Mouse (Mus musculus) stomach, embryonic 15.5 days (tissue): ENCODE measurements around the gene Cdh12. TPM values are rescaled to one million over a fixed set of nuclear protein-coding genes. Genes with fewer than 3 reads are reported as not detected.

ENCODE experiments used
- ATAC-seq: fragments of 200-750 bp; cut with Nextera tagmentation; 2 replicates; pipeline ENCODE4 v1.8.0; 2017; ENCODE audit warnings: low read depth, moderate number of reproducible peaks, moderate TSS enrichment; ENCODE audit not compliant: insufficient read depth, low FRiP score
- H3K27ac ChIP-seq: fragments of 300-500 bp; sonication (generic); 2 replicates; pipeline ENCODE4 v1.5.1; 2015; ENCODE audit warnings: mild to moderate bottlenecking, inconsistent platforms
- H3K27me3 ChIP-seq: fragments of 300-500 bp; sonication (generic); replicated peaks from 2 replicates; pipeline ENCODE4 v1.6.1; 2015; ENCODE audit warnings: inconsistent platforms
- H3K36me3 ChIP-seq: fragments of 300-500 bp; sonication (generic); 2 replicates; pipeline ENCODE4 v1.6.1; 2015; ENCODE audit warnings: inconsistent platforms
- H3K4me1 ChIP-seq: fragments of 300-500 bp; sonication (generic); 2 replicates; pipeline ENCODE4 v1.6.1; 2015; ENCODE audit warnings: inconsistent platforms
- H3K4me2 ChIP-seq: fragments of 300-500 bp; sonication (generic); 2 replicates; pipeline ENCODE4 v1.6.1; 2015; ENCODE audit warnings: mild to moderate bottlenecking, inconsistent platforms
- H3K4me3 ChIP-seq: fragments of 300-500 bp; sonication (generic); replicated peaks from 2 replicates; pipeline ENCODE4 v1.5.1; 2015; ENCODE audit warnings: inconsistent platforms
- H3K9ac ChIP-seq: fragments of 300-500 bp; sonication (generic); 2 replicates; pipeline ENCODE4 v1.6.1; 2015; ENCODE audit warnings: inconsistent platforms
- H3K9me3 ChIP-seq: fragments of 300-500 bp; sonication (generic); 2 replicates; pipeline ENCODE4 v1.6.1; 2016; ENCODE audit warnings: inconsistent platforms
- WGBS: fragments of 180-500 bp; shearing (Covaris S2); methylation state at CpG from one replicate; pipeline ENCODE4 v1.1.7; 2015; 5-methylcytosine and 5-hydroxymethylcytosine counted together
- polyA plus RNA-seq: library from polyadenylated mRNA; unstranded; fragments of >200 nt; fragmentation: Nextera tagmentation; extraction: Ambion mirVana; gene quantifications from 2 replicates; pipeline ENCODE4 v1.2.1, GENCODE M21; 2015

The Cdh12 gene
- 0.50 and 0.98 TPM in 2 replicates for polyA plus RNA-seq

DNA sequence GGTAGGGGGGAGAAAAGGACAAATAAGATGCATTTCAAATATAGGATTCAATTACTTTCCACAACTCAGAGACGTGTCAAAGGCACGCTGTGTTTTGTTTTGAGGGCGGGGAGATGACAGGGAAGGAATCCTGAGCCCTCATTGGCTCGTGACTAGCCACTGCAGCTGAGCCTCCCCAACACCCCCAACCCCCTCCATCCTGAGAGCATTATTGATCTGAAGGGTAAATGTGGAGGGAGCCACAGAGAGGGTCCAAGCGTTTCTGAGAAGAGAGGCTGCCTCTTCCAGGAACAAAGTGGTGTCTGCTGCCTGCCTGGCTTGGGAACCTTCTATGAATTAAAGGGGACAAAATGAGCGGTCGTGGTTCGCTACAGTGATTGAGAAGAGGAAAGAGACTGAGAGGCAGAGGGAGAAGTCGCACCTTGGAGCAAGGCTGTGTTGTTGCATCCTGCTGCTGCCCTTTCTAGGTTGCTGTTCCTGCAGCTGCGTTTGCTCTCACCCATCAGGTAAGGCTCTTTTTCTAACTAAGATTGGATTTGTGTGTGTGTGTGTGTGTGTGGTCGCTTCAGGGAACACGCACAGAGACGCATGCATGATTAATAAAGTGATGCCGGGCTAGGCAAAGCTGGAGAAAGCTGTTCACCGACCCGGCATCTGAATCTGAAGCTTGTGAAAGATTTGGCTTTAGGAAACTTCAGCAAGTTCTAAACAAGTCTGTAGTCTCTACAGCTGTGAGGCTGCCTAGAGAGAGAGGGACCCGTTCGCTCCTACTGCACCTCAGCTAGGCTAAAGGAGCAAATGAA lies at the start of gene Cdh12:
Gene Cdh12 (plus strand): TSS at position 405 of the 803 bp plus-strand sequence.
- 8% methylated on average over 18 of the region's 18 CpGs for WGBS
- H3K9ac ChIP-seq = no peak within 1 kb of the TSS

DNA sequence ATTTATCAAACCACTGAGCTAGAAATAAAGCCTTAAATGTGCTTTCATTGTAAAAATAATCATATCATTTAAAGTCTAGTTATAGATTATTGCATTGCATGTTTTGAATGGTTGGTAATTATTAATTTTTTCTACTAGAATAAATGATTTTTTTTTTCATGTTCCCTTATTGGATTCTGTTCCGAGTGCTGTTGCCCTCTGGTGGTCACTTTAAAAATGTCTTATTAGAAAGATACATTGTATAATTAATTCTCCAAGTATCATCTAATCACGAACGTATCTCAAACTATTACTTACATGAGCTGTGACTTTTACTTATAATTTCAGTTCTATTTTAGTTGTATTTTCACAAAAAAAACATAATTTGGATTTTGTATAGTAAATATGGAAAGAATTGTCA lies 45.5 kb upstream of the Cdh12 start:
- H3K4me1 ChIP-seq = no peaks in the 10 kb centered on the region
- WGBS = 54% methylated on average over 3 of the region's 3 CpGs

More for the DNA sequence above, at the start of gene Cdh12:
- no peaks in the 10 kb centered on the region for H3K9me3 ChIP-seq
- no peak for ATAC-seq
- peak within 1 kb of the TSS; percentile 50 for H3K4me2 ChIP-seq
- peak within 1 kb of the TSS; percentile 30 for H3K4me3 ChIP-seq
- H3K27ac ChIP-seq = no peak within 1 kb of the TSS
- H3K36me3 ChIP-seq = no peaks in the 10 kb centered on the region
- no peaks in the 10 kb centered on the region for H3K4me1 ChIP-seq
- H3K27me3 ChIP-seq = no peaks in the 10 kb centered on the region

GRCm38 (mm10) chr15:20413397-20413796 lies 35.7 kb upstream of the Cdh12 start:
- Histone ChIP-seq H3K27ac (no peak overlapping the region), H3K36me3 (no peaks in the 10 kb centered on the region), H3K4me1 (no peaks in the 10 kb centered on the region), H3K4me3 (no peak overlapping the region), H3K27me3 (no peaks in the 10 kb centered on the region), H3K9me3 (no peaks in the 10 kb centered on the region), H3K9ac (no peak overlapping the region), H3K4me2 (no peak overlapping the region)
- 86% methylated on average over 1 of the region's 1 CpGs for WGBS
- ATAC-seq = no peak

More for the DNA sequence above, 45.5 kb upstream of the Cdh12 start:
- ATAC-seq = no peak
- H3K4me3 ChIP-seq = no peak overlapping the region
- no peaks in the 10 kb centered on the region for H3K36me3 ChIP-seq
- H3K27me3 ChIP-seq = no peaks in the 10 kb centered on the region
- H3K9me3 ChIP-seq = no peaks in the 10 kb centered on the region
- no peak overlapping the region for H3K9ac ChIP-seq
- H3K27ac ChIP-seq = no peak overlapping the region
- H3K4me2 ChIP-seq = no peak overlapping the region

DNA sequence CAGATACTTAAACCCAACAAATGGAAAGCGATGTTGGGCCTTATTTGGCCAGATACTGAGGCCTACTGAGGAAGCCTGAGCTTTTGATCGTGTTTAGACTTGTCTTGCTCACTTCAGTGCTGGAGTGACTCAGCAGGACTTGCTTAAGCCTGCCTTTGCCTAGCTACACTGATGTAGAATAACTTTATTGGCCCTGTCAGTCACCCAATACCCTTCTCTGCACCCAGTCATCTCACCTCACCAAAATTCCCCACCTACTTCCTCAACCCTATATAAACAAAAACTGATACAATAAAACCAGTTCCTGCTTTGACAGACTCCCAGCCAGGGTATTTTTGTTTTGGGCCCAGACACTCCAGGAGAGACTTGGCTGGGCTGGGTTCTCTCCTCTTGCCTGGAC lies 12.7 kb upstream of the Cdh12 start:
- Histone ChIP-seq H3K36me3 (no peaks in the 10 kb centered on the region), H3K4me1 (no peaks in the 10 kb centered on the region), H3K9me3 (no peaks in the 10 kb centered on the region), H3K27me3 (no peaks in the 10 kb centered on the region), H3K9ac (no peak overlapping the region), H3K4me3 (no peak overlapping the region), H3K27ac (no peak overlapping the region), H3K4me2 (no peak overlapping the region)
- 50% methylated on average over 2 of the region's 2 CpGs for WGBS
- no peak; the same call in 1 of the 2 replicates for ATAC-seq

- WGBS = 58% methylated on average over 5 of the region's 5 CpGs
Observed at GRCm38 (mm10) chr15:20450558-20450957, 1.5 kb downstream of the Cdh12 start.

GRCm38 (mm10) chr15:20458508-20458907 lies 9.4 kb downstream of the Cdh12 start:
- H3K9ac ChIP-seq = no peak overlapping the region
- H3K27ac ChIP-seq = no peak overlapping the region
- H3K9me3 ChIP-seq = no peaks in the 10 kb centered on the region
- 68% methylated on average over 3 of the region's 3 CpGs for WGBS
- no peak overlapping the region for H3K4me2 ChIP-seq
- no peak for ATAC-seq
- H3K27me3 ChIP-seq = no peaks in the 10 kb centered on the region
- H3K4me3 ChIP-seq = no peak overlapping the region
- no peaks in the 10 kb centered on the region for H3K36me3 ChIP-seq
- H3K4me1 ChIP-seq = no peaks in the 10 kb centered on the region

More at GRCm38 (mm10) chr15:20450558-20450957, 1.5 kb downstream of the Cdh12 start:
- Histone ChIP-seq H3K27me3 (no peaks in the 10 kb centered on the region), H3K4me1 (no peaks in the 10 kb centered on the region), H3K36me3 (no peaks in the 10 kb centered on the region), H3K4me3 (no peak overlapping the region), H3K9me3 (no peaks in the 10 kb centered on the region), H3K9ac (no peak overlapping the region), H3K27ac (no peak overlapping the region), H3K4me2 (no peak overlapping the region)
- no peak for ATAC-seq

GRCm38 (mm10) chr15:20462500-20462899 lies 13.4 kb downstream of the Cdh12 start:
- whole genome bisulfite sequencing = 81% methylated on average over 3 of the region's 3 CpGs
- Histone ChIP-seq H3K27ac (no peak overlapping the region), H3K36me3 (no peaks in the 10 kb centered on the region), H3K4me2 (no peak overlapping the region), H3K4me1 (no peaks in the 10 kb centered on the region), H3K4me3 (no peak overlapping the region), H3K9ac (no peak overlapping the region), H3K9me3 (no peaks in the 10 kb centered on the region), H3K27me3 (no peaks in the 10 kb centered on the region)
- ATAC-seq = no peak

DNA sequence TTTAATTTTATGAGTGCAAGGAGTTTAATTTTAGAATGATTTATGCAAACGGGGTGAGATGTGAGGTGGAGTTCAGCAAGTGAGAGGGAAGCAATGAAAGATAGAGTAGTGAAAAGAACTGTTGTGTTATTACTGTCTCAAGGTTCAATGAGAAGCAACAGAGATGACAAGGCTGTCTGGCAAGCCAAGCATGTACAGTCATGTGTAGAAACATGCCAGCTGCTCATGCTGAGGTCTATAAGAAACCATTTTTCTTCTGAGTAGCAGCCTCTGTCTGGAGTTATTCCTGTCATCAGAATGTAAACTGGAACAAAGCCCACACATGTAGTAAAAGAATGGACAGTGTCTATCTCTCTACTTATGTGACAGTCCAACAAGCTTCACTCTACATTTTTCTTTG lies 14.5 kb downstream of the Cdh12 start:
- no peaks in the 10 kb centered on the region for H3K9me3 ChIP-seq
- H3K36me3 ChIP-seq = no peaks in the 10 kb centered on the region
- 53% methylated on average over 1 of the region's 1 CpGs for WGBS
- H3K4me1 ChIP-seq = no peaks in the 10 kb centered on the region
- no peaks in the 10 kb centered on the region for H3K27me3 ChIP-seq
- H3K4me3 ChIP-seq = no peak overlapping the region
- ATAC-seq = peak; percentile 35; the same call in 1 of the 2 replicates
- no peak overlapping the region for H3K9ac ChIP-seq
- no peak overlapping the region for H3K4me2 ChIP-seq
- no peak overlapping the region for H3K27ac ChIP-seq

DNA sequence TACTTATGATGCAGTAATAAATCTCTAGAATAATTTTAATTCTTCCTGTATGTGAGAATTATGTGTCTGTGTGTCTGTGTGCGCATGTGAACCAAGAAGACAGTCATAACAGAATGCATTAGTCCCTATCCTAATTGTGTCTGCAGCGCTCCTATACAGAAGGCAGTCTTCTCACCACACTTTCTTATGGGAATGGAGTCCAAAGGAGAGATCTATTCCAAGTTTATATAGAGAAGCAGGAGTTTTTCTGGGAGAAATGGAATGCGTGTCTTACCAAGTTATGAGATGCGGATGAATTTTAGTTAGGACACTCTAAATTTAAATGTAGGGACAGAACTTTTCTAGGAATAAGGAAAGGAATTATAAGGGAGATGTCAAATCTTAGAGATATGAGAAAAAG lies 101.9 kb downstream of the Cdh12 start:
- Histone ChIP-seq H3K9ac (no peak overlapping the region), H3K36me3 (no peaks in the 10 kb centered on the region), H3K4me2 (no peak overlapping the region), H3K27me3 (no peaks in the 10 kb centered on the region), H3K4me1 (no peaks in the 10 kb centered on the region), H3K27ac (no peak overlapping the region), H3K4me3 (no peak overlapping the region), H3K9me3 (no peaks in the 10 kb centered on the region)
- no peak for ATAC-seq
- WGBS = 89% methylated on average over 4 of the region's 4 CpGs

DNA sequence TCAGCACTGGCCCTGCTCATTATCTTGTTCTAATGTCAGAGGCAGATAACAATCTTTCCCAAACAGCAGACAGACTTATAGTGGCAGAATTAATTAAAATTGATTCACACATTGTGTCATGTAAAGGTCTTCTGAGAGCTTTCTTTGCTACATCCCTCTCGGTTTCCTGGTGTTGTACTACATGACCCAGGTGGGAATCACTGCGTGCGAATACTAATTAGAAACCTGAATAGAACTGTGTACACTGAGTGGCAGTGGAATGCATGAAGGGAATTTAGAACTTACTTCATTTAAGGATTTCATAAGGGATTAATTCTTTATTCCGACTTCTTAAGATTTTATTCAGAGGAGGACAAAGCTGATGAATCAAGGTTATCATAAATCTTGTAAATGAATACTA lies 121.9 kb downstream of the Cdh12 start:
- Histone ChIP-seq H3K4me1 (no peaks in the 10 kb centered on the region), H3K27ac (no peak overlapping the region), H3K4me2 (no peak overlapping the region), H3K9ac (no peak overlapping the region), H3K9me3 (no peaks in the 10 kb centered on the region), H3K4me3 (no peak overlapping the region), H3K27me3 (no peaks in the 10 kb centered on the region), H3K36me3 (no peaks in the 10 kb centered on the region)
- no peak for ATAC-seq
- 84% methylated on average over 4 of the region's 4 CpGs for WGBS

DNA sequence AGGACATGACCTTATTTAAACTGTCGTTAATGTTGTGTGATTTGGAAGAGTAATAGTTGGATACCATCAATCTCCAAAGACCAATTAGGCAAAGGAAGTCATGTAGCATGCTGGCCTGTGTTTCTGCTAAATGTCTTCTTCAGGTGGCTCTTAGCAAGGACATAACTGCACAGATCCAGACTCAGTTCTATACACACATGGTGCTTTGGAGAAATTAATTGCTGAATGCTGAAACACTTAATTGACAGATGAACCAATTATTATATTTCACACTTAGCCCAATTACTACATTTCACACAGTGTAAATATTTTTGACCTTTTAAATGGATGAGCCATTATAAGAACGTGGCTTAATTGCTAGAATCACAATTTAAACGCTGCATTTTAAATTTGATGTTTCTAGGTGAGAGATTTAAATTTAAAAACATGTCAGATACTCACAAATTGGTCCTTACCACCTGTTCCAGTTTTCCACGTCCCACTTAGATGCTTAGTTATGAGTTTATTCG lies 133.6 kb downstream of the Cdh12 start:
- ATAC-seq = no peak
- H3K9ac ChIP-seq = no peak overlapping the region
- H3K36me3 ChIP-seq = no peaks in the 10 kb centered on the region
- H3K27me3 ChIP-seq = no peaks in the 10 kb centered on the region
- 52% methylated on average over 5 of the region's 5 CpGs for whole genome bisulfite sequencing
- no peak overlapping the region for H3K4me2 ChIP-seq
- no peaks in the 10 kb centered on the region for H3K9me3 ChIP-seq
- no peak overlapping the region for H3K4me3 ChIP-seq
- no peak overlapping the region for H3K27ac ChIP-seq
- no peaks in the 10 kb centered on the region for H3K4me1 ChIP-seq

- Histone ChIP-seq H3K4me2 (no peak overlapping the region), H3K36me3 (no peaks in the 10 kb centered on the region), H3K4me1 (no peaks in the 10 kb centered on the region), H3K27ac (no peak overlapping the region), H3K27me3 (no peaks in the 10 kb centered on the region), H3K9ac (no peak overlapping the region), H3K4me3 (no peak overlapping the region), H3K9me3 (no peaks in the 10 kb centered on the region)
- 69% methylated on average over 5 of the region's 5 CpGs for WGBS
- ATAC-seq = no peak
Observed at GRCm38 (mm10) chr15:20591599-20591998, 142.5 kb downstream of the Cdh12 start.
